Mouse (Mus musculus) bone marrow, adult 2 months (tissue): ENCODE measurements around the gene Armc3.

Experiments
- CTCF ChIP-seq: fragments of 200-500 bp; IDR thresholded peaks from 2 replicates; pipeline ENCODE4 v1.5.1; 2011; ENCODE audit warnings: low read length, control low read depth; ENCODE audit not compliant: control insufficient read depth, insufficient read depth
- POLR2A ChIP-seq: fragments of 200-500 bp; IDR thresholded peaks from 2 replicates; pipeline ENCODE4 v1.6.1; 2011; ENCODE audit warnings: low read depth, mild to moderate bottlenecking, control low read depth, low read length, borderline replicate concordance; ENCODE audit not compliant: control insufficient read depth

DNA sequence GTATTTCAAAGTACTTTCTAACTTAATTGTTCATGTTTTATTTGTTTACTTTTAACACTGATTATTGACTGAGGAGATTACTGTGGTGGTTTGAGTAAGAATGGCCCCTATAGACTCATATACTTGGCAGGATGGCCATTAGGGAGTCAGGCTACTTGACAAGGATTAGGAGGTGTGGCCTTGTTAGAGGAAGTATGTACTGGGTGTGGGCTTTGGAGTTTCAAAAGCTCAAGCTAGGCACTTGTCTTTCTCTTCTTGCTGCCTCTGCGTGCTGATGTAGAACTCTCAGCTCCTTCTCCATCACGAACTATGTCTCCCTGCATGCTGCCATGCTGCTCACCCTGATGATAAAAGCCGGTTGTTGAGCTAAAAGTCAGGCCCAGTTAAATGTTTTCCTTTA, 111.4 kb downstream of the Armc3 start:
- TF ChIP-seq CTCF = no peak
- TF ChIP-seq POLR2A = no peak
